Mouse (Mus musculus): ENCODE data around the gene Slc44a1. TPM values are rescaled to one million over a fixed set of nuclear protein-coding genes. Genes with fewer than 3 reads are reported as not detected.

The Slc44a1 gene
- polyA plus RNA-seq (2017; shearing (Covaris generic)): 10 to 100 TPM; 19.2 to 20.9 TPM

GRCm38 (mm10) chr4:53440010-53440815 lies at the start of gene Slc44a1:
Gene Slc44a1 (plus strand): TSS chr4:53440413.

GRCm38 (mm10) chr4:53631316-53632010 lies 191.2 kb downstream of the Slc44a1 start, which contains the start of gene Fsd1l:
Gene Fsd1l (plus strand): TSS chr4:53631471.

Other genes with a start within 250 kb of the Slc44a1 start
- 1 to 10 TPM; 5.2 to 6.1 TPM for gene Fsd1l, start 191.1 kb downstream of the Slc44a1 start, polyA plus RNA-seq (2017; shearing (Covaris generic))

Measured in inflammation-experienced regulatory T-cells (primary cell).